Mouse (Mus musculus) cerebellum, adult 11 months (tissue): ENCODE results near the gene Fah.
A peak's percentile ranks its signal among the peaks of the same experiment; 100 is the strongest.

Experiments
- DNase-seq: peaks from one replicate; pipeline ENCODE4 v3.0.0; 2022

Fah gene

DNA sequence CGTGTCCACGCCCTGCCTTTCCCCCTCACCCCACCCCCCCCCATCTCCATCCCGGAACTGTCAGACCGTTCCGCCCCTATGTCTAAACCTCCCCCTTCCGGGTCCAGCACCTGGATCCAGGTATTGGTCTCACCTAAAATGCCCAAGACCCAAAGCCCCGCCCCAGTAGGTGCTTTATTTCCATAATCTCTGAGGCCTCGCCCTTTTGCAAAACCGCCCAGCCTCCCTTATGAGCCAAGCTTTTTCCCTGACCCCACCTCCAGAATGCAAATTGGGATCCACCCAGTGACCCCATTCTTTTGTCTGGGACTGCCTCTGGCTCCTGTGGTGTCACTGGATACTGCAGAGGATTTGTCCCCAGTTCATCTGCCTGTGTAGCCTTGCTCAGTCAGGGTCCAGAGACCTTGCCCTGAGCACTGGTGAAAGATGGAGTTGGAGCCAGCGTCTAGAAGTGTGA lies at the start of gene Fah:
Fah (minus strand) TSS at position 430 of the 457 bp plus-strand sequence.
- peak; percentile 45 for DNase-seq

DNA sequence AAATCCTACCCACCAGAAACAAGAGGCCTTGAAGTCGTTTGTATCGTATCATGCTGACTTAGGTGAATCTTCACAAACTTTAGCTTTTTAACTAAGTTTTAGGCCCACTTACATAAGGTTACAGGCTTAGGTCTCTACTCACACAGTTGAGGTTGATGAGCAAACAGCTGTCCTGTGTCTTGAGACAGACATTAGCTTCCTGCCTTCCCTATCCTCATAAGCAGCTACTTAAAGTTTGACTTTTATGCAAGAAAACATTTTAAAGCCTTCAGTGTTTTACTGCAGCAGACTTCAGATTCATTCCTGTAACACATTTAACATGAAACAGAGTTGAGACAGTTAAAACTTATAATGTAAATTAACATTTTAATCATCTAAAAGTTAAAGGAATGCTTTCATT lies 46.2 kb upstream of the Fah start:
- DNase-seq = no peak

DNA sequence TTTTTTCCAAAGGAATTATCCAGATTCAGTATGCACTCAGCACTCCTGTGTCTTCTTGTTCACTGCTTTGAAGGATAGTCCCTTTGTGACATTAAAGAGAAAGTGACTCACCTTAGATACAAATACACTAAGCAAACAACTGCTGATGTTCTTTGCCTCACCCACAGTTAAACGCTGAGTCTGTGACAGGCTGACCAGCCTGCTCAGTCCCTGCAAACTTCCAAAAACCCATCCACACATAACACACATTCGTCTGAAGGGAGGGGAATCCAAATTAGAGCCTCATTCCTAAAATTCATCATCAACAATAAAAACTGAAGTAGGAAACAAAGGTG lies 45.4 kb upstream of the Fah start:
- DNase-seq = no peak

DNA sequence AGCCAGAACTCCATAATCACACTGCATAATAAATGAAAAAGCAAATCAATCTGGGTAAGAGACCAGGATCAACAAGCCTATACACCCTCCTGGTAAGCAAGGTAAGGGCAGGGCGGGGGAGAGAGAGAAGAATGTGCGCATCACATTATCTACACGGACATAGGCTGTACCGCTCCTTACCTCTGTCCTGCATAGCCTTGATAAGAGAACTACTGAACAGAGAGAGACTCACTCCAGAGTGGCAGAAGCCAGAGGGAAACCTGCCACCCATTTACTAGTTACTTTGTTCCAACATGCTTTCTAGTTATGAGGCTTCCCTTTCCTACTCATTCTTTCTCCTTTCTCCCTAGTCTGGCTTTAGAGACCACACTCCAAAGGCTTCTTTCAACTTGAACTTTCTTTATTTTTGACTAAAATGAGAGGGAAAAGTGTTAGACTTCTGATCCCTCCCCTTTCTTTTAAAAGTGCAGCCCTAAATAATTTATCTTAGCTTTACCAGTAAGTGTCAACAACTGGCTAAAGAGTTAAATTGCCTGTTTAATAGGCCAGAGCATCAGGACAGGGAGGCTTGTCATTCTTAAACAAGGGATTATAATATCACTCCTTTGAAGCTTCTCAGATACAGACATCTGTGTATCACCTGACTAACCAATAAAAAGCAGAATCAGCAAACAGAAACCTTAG lies 44.9 kb upstream of the Fah start:
- DNase-seq = no peak

DNA sequence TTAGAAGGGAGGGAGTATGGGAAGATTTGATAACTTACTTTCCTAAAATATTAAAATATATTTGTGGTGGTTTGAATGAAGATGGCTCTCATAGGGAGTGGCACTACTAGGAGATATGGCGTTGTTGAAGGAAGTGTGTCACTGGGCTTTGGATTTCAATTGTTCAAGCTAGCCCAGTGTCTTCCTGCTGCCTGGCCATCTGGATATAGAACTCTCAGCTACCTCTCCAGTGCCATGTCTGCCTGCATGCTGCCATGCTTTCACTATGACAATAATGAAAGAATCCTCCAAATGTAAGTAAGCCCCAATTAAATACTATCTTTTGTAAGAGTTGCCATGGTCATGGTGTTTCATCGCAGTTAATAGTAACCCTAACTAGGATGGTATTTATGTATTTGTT lies 42.5 kb upstream of the Fah start:
- no peak for DNase-seq

DNA sequence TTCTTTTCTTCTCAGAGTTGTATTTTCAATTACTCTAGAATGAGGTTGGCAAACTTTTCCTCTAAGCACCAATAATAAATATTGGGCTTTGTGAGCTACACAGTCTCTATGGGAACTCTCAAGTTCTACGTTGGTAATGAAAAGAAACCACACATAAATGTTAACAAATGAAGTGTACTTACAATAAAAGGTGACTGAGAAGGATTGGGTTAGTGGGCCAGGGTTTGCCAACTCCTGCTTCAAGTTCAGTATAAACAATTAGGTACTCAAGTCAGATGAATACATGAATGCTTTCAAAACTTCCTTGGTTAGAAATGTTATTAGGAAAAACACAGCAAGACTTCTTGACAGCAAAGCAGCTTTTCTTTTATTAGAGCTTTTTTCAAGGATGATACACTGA lies 39.7 kb upstream of the Fah start:
- no peak for DNase-seq

DNA sequence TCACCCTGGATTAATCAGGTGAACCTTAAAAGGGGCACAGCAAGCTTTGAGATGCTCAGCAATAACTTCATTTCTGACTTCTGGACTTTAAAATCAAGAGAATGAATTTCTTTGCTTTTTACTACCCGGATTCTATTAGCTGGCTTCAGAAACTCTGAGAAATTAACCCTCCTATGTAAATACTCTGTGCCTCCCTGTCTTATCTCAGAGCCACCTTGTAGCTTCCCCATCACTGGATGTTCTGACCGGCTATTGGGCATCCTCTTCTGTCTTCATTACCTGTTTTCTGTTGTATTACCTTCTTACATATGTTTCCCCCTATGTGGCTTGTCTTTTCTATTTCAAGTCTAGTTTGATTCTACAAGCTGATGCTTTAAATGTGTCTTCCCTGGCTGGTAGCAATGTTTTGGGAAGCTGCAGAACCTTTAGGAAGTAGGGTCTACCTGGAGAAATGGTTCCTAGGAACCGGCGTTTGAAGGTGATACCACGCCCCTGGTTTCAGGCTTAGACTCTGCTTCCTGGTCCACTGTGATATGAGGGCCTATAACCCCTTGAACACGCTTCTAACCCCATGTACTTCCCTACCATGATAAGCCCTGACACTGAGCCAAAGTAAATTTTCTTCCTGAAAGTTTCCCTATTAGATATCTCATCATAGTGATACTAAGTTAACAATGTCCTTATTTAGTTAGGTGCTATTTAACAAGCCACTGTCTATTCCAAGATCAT lies 36.9 kb upstream of the Fah start:
- no peak for DNase-seq

DNA sequence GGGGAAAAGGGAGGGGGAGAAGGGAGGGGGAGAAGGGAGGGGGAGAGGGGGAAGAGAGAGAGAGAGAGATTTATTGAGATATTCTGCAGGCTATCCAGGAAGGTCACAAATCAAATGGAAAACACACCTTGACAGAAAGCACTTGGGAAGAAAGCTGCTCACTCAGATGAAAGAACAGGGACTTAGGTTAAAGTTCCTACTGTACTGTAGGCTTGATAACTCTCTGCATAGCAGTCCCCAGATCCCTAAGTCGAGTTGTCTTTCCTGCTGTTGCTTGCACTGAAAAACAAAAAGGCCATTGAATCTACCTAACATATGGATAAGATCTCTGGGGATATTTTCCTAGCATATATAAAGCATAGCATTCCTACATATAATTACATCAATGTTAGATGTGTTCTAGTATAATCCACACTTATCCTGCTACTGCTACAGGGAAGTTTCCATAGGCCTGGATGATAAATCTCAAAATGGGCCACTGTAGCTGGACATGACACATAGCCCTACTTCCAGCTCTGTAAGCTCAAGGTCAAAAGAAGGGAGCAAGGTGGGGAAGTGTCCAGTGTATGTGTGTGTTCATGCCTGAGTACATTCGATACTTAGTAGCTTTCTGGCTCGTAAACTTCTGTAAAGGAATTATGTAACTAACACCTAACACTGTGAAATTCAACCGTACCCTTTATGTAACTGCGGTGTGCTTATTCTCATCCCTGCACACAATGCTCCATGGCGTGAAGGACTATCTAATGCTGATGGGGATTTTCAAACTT lies 35.8 kb upstream of the Fah start:
- no peak for DNase-seq

DNA sequence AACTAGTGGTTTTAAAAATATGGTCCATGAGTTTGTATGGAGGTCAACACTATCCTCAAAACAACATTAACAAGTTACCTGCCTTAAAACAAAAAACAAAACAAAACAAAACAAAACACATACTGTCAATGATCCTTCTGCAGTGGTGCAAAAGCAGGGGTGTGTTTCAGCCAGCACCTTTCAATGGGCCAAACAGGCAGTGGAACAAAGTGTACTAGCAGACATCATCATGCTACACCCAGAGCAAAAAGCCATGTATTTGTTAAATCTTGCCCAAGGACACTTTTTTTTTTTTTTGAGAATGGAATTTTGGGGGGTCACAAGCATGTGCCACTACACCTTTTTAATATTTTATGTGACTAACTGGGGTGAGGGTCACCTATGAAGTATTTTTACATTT lies 30.4 kb upstream of the Fah start:
- DNase-seq = no peak

DNA sequence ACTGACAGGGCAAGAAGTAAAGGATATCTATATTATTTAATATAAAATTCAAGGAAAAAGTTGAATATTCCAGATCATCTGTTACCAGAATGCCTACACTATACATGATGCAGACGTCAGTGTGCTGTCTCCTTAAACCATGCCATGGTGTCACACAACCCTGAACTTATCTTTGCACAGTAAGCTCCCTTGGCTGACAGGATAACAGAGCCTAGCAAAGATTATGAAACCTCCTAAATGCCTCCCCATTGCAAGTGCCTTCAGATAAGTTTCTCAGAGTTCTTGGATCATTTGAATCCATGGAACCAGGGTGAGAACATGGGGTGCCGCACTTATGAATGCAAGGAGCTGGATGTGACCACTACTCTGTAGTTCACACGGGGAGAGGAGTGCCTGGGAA lies 25.4 kb upstream of the Fah start:
- no peak for DNase-seq

DNA sequence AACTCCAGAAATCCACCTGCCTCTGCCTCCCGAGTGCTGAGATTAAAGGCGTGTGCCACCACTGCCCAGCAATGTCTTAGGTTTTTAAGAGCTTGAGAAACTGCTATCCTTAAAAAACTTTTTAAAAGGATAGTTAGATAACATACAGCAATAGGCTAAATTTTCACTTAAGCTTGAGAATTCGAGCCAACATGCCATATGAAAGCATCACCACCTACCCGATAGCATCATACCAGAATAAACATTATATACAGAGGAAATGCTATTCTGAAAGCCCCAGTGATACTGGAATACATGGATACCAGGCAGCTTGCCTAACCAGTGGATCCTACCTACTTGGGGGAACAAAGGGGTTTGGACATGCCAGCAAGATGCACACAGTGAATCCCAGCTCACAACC lies 17.2 kb upstream of the Fah start:
- DNase-seq = no peak

DNA sequence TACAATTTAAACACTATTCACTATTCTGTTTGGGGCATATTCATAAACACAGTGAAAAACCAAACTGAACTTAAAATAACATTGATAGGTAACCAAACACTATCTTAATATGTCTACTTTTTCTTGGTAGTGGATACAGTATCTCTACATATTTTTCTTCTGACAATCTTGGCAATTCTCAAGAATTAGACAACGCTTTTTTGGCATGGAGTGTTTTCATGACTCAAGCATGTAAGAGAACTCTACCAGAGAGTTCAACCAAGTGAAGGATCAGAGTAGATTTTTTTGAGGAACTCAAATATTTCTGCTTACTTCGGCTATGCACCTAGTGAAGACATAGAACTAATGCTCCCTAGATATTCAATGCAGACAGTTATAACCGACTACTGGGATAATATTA lies 14.4 kb upstream of the Fah start:
- DNase-seq = no peak

DNA sequence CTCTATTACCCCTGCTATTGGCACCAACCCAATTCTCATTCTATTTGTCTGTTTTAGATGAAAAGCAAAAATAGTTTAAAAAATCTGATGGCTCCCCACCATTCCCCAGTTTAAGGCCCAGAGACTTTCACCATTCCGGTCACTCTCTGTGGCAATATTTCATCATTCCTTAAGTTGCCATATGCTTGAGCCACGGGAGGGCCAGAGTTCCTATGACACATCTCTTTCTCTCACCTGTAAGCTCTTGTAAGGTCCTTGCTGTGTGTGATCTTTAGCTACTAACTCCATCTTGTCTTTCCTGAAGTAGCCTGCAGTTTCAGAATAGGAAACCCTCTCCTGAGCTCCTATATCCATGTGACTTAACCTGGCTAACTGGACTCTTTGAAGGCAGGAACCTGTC lies 12.4 kb upstream of the Fah start:
- peak; percentile 19 for DNase-seq

DNA sequence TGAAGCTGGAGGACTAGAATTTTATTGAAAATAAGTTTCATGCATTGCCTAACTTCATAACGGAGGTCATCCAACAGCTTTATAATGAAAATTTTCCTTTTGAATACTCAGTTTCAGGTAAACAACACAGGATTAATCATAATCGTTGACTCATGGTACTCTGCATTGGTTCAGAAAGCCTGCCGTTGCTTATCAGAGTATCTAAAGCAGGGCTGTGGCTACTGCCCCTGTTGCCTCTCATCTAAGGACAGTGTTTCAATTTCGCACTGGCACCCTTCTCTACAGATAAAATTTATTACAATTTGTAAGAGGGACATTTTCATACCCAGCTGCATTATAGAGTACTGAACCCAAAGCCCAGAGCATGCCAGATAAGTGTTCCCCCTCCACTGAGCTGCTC lies 5.9 kb upstream of the Fah start:
- no peak for DNase-seq

DNA sequence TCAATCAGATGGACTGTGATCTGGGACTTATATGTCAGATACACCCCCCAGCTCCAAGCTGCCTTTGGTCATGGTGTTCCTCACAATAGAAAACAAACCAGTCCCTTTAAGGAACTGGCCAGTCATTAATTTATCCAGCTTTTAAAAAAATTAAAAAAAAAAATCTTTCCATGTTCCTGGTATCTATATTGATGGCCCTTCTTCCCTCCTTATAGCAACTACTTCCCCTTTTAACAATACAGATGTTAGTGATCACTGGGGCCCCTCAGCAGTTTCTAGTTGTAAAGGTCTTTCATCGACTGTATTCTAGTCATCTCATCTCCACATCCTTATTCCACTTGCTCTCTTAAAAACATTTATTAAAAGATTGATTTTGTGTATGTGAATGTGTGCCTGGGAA lies 5.1 kb upstream of the Fah start:
- no peak for DNase-seq

DNA sequence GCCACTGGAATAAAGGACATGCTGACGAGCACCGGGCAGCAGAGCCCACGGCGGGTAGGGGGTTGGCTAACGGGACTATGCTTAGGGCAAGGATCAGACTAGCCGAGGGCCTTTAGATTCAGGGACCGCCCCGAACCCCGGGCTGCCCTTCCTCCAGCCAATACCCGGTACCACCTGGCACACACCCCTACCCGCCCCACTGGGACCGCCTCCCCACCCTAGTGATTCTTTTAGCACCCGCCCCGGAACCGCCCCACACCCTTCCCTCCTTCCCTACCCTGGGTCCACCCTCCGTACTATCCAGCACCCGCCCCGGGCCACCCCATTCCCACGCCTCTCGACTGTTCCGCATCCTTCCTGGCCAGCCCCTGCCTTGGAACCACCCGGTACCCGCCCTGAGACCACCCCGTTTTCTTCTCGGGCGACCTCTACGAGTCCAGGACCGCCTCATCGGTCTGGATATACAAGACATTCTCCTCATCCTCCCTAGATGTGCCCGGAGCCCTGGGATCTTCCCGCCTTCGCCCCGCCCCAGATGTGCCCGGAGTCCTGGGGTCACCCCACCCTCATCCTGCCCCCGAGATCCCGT lies 724 bp downstream of the Fah start:
- peak; percentile 74 for DNase-seq

DNA sequence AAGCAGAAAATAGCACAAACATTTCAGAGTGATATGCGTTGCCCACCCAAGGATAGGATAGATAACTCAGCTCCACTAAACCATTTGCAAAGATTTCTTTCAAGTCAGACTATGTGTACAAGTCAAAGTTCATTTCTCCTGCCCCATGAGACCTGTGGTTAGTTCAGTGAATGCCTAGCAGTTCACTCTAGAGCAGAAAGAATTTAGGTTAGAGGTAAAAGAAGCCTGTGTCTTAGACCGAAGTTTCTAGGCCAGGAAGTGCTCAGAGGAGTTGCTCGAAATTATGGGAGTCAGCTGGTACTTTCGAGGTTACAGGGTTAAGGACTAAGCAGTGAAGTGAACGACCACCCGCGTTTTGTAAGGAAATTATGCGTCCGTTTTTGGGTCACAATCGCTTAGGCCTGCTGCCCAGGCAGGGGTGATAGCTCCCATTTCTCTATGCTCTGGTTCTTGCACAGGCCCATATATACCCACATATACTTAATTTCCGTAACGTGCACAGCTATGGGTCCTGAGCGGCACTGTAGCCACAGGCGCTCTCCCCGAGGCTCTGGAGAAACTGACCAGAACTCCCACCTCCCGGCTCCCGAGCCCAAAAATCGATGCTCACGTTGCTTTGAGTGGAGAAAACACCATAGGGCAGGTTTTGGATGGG lies 1.4 kb downstream of the Fah start:
- DNase-seq = no peak

DNA sequence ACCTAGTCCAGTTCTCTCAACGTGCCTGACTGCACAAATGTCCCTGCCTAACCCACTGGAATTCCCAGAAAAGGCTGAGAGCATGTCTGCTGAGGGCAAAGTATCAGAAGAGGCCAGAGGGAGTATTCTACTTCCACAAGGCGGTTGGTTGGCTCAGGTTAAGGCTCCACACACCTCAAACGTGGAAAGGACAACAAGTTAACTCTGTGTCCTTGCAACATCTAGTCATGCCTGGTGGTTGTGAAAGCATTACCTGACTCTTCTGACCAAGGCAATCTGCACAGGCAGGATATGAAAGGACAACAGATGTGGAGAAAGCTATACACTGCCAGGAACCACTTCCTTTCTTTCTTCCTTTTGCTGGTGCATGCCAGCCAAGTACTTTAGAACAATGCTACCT lies 2.0 kb downstream of the Fah start:
- no peak for DNase-seq

DNA sequence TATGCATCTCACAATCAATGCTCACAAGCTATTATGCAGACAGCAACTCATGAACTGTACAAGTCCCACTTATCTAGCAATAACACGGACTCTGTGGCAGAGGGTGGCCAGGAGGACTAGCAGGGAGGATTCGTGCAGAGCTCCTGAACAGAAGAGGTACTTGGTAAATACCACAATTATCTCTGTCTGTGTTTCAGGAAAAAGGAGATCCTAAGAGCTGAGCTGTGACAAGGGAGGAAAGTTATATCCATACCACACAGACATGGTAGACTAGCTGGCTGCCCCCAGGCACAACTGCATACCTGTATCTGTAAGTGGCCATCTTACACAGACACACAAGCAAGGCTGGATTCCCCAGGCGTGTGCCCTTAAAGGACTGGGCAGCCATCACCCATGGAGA lies 5.2 kb downstream of the Fah start:
- no peak for DNase-seq

DNA sequence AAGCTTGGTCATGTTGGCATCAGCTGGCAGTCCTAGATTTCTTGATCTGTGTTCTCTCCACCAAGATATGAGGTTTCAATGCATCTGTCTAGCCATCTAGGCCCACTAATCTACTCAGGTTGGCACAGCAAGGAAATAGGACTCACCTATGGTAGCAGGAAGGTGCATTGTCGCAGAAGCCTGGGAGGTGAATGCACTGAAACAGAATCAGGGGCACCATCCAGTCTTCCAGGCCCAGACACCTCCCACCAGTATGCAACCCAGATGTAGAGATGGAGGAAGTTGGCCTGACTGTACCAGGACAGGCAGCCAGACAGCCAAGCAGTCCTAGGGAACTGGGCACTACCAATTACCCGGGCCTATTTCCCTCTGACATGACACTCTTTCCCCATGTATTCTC lies 5.9 kb downstream of the Fah start:
- no peak for DNase-seq

DNA sequence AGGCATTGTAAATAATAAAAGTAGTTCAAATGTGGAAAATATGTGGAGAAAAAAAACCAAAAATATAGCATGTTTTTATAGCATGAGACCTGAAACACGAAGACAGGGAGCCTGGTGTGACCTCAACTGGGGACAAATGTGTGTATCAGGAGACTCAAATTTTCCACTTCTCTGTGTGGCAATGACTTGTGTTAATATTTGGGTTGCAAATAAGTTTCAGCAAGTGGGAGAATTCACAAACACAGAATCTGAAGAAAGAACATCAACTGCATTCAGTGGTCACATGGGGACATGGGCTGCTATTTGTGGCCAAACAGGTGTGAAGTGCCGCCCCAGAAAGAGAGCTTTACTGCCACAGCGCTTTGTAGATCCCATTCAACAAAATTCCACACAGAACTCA lies 9.9 kb downstream of the Fah start:
- DNase-seq = no peak

DNA sequence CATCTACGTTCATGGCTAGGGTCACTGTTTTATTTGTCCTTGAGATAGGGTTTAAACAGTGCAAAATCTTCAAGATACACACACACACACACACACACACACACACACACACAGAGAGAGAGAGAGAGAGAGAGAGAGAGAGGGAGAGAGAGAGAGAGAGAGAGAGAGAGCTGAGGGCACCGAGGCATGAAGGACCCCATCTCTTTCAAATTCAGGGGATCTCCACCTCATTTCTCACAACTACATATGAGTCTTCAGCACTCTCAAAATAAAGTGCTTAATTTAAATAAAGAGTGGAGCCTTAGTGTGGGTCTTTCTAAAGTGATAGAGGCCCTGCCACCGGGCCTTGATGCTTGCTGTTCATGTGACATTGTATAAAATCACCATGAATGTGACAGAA lies 10.5 kb downstream of the Fah start:
- no peak for DNase-seq

DNA sequence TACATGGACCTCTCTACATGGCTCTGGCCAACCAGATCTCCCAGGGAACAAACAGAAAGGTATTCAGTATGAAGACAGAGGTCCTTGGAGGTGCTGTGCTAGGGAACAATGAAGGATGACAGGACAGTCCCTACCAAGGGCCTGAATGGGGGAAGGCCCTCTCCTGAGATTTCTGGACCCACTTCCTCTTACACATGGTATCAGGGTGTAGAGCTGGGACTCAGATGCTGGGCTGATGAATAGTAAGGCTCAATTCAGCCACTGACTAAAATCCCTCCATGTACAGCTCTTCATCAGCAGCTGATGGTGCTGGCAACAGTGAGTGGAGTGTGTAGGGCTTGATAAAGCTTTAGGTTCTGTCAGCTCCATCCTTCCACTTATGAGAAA lies 11.6 kb downstream of the Fah start:
- DNase-seq = no peak
